Mouse (Mus musculus): Measurements from ENCODE around the gene Svbp.

DNA sequence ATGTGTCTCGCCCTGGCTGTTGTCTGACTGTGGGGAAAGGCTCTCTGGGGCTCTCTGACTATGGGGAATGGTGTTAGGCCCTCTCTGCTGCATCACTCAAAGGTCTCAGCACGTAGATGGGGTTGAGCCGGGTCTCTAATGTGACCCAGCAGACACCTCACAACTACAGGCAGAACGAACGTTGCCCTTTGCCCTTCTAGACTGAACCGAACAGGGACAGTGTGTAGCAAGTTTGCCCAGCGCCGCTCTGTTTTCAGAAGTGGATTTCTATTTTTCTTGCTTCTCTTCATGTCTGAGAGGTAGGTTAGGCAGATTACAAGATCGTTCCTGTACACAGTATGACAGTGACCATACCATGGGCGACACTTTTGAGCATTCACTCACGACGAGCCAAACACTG, 47.5 kb downstream of the Svbp start:
- TF ChIP-seq CTCF (IDR thresholded peaks at IDR 0.05; ENCODE audit: low read depth) (no peak), EP300 (IDR thresholded peaks at IDR 0.05; ENCODE audit: low read depth) (no peak)
